Mouse (Mus musculus) cerebellum, postnatal 25 days (tissue): ENCODE results near the gene Gm21093.
"Not testable (repeated sequence)": the region's sequence is repeated elsewhere in the genome, so short reads cannot be mapped to it uniquely, and the experiment has no call there.

Source experiments
- DNase-seq, 2 experiments: peaks; one replicate each; pipeline ENCODE4 v3.0.0; 2021; ENCODE audit warnings: mixed read lengths in 2 of 2

The Gm21093 gene

DNA sequence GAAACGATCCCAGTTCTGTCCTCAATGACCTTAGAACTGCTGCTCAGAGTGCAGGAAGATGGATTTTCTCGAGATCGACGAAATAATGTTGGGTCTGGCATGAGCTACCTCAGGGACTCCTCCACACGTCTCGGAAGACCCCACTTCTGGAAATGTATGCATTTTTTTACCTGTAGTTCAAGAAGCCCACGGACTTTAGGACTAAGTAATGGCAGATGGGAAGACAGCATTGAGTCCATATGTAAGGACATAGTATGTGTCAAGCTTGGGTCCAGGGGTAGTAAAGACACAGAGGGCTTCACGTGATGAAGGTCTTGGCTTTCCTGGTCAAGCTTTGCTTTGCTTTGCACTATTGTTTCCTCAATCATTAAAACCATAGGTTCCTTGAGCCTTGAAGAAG is at the start of gene Gm21093:
Gm21093 (minus strand) TSS at position 101 of the 400 bp plus-strand sequence.
- not testable (repeated sequence) for DNase-seq
